ENCODE assay signal across 9 mouse cellular contexts in the genomic region with DNA sequence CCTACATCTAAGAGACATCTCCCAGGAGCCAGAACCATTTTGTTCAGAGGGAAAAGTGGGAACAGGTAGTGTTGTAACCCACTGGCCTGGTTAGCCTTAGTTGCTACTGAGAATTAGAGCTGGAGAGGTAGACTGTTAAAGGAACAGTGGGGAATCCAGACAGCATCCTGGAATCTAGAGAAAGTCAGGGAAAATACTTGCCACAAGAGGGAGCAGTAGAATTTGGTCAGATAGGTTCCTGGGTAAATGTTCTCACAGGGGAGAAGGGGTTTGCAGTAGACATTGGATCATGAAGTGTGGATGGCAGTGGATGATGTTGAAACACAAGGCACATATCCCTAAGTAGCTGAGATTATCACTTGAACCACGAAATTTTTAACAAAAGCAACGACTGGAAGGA.
DNase-seq lines count a peak whose midpoint lies in the region; ATAC-seq and TF ChIP-seq lines count a peak whose summit lies in the region.
"Had no signal": no experiment of that assay in that cellular context is flagged by ENCODE, and none has a peak within 500 bp of the region (broad histone marks: within the 10 kb centered on the region; RNA-seq: fewer than 3 reads in every experiment).

No protein-coding gene starts in this region.

- peaks cover 23% of the 10 kb centered on the region for H3K27me3 ChIP-seq in liver, postnatal 0 days (ENCODE audit: insufficient read depth, low read length)
- peaks cover 39% of the 10 kb centered on the region for H3K27me3 ChIP-seq in liver, embryonic 12.5 days (replicated peaks)
- 0 out of 2 replicates have a peak, but pooled peaks cover 4% of the 10 kb centered on the region for H3K27me3 ChIP-seq in neural tube, embryonic 15.5 days (replicated peaks)

- TF ChIP-seq EP300 in liver, postnatal 0 days (IDR thresholded peaks at IDR 0.05; ENCODE audit: low read depth): no peak

- no peaks in the 10 kb centered on the region for H3K36me3 ChIP-seq in liver, postnatal 0 days (replicated peaks; ENCODE audit: insufficient read depth, low read length)
- no peaks in the 10 kb centered on the region for H3K36me3 ChIP-seq in liver, embryonic 12.5 days
- H3K36me3 ChIP-seq in neural tube, embryonic 15.5 days: no peaks in the 10 kb centered on the region
- H3K36me3 ChIP-seq: lung, embryonic 15.5 days had no signal

- no peak for ATAC-seq in liver, postnatal 0 days
- ATAC-seq in liver, embryonic 12.5 days: no peak
- no peak for ATAC-seq in neural tube, embryonic 15.5 days (ENCODE audit: low FRiP score)

- no peak overlapping the region for H3K9ac ChIP-seq in liver, postnatal 0 days (replicated peaks)
- H3K9ac ChIP-seq in liver, embryonic 12.5 days: no peak overlapping the region
- no peak overlapping the region for H3K9ac ChIP-seq in neural tube, embryonic 15.5 days (replicated peaks)
- H3K9ac ChIP-seq: lung, embryonic 15.5 days had no signal

- DNase-seq in heart, adult 8-10 months (ENCODE audit: low spot score): peak; percentile 44
- DNase-seq in heart, postnatal 14 days: no peak
- DNase-seq in liver, postnatal 0 days: no peak
- peak; percentile 54 for DNase-seq in forelimb bud, embryonic 11.5 days (ENCODE audit: low read depth, low spot score)
- no peak for DNase-seq in thymus, postnatal 4 days
- DNase-seq in adrenal gland, postnatal 4 days (ENCODE audit: low spot score in 2 of 2): no peak

- TF ChIP-seq CTCF in liver, postnatal 0 days (IDR thresholded peaks at IDR 0.05; ENCODE audit: low read depth): peak; percentile 62

- no peak overlapping the region for H3K4me2 ChIP-seq in liver, postnatal 0 days (ENCODE audit: low read depth, low read length)
- H3K4me2 ChIP-seq in liver, embryonic 12.5 days: no peak overlapping the region
- H3K4me2 ChIP-seq in neural tube, embryonic 15.5 days: peak overlapping the region; percentile 84

- WGBS in liver, postnatal 0 days (ENCODE audit: insufficient replicate concordance): 43% methylated on average over 2 of the region's 2 CpGs
- 39% methylated on average over 2 of the region's 2 CpGs for WGBS in liver, embryonic 12.5 days (ENCODE audit: insufficient replicate concordance)
- WGBS in neural tube, embryonic 15.5 days: 38% methylated on average over 2 of the region's 2 CpGs

- no peak overlapping the region for H3K27ac ChIP-seq in liver, postnatal 0 days (ENCODE audit: low read depth)
- no peak overlapping the region for H3K27ac ChIP-seq in liver, embryonic 12.5 days
- no peak overlapping the region for H3K27ac ChIP-seq in neural tube, embryonic 15.5 days (replicated peaks)
- H3K27ac ChIP-seq: lung, embryonic 15.5 days had no signal

- intact Hi-C loops in heart, postnatal 14 days (cut with DNase I): loop anchor here (10.0 kb wide), 2 partner anchors 118 to 192 kb away; no protein-coding TSS in a partner anchor

- no peak overlapping the region for H3K4me3 ChIP-seq in liver, postnatal 0 days (ENCODE audit: low read depth, low read length)
- no peak overlapping the region for H3K4me3 ChIP-seq in liver, embryonic 12.5 days
- H3K4me3 ChIP-seq in neural tube, embryonic 15.5 days (replicated peaks): peak overlapping the region; percentile 67
- H3K4me3 ChIP-seq: lung, embryonic 15.5 days had no signal

- no peaks in the 10 kb centered on the region for H3K4me1 ChIP-seq in liver, postnatal 0 days (ENCODE audit: insufficient read depth)
- H3K4me1 ChIP-seq in liver, embryonic 12.5 days: 0 out of 2 replicates have a peak, but pooled peaks cover 4% of the 10 kb centered on the region
- H3K4me1 ChIP-seq in neural tube, embryonic 15.5 days: peaks cover 35% of the 10 kb centered on the region

- no peaks in the 10 kb centered on the region for H3K9me3 ChIP-seq in liver, postnatal 0 days (ENCODE audit: low read length)
- H3K9me3 ChIP-seq in liver, embryonic 12.5 days (replicated peaks): no peaks in the 10 kb centered on the region
- no peaks in the 10 kb centered on the region for H3K9me3 ChIP-seq in neural tube, embryonic 15.5 days (replicated peaks)
- H3K9me3 ChIP-seq: lung, embryonic 15.5 days had no signal

Comparison
In these comparisons a context has a peak if more than half of its experiments do, and no peak if none do; other contexts are left out.
1. DNase-seq: peak in heart, adult 8-10 months (single experiment) and forelimb bud, embryonic 11.5 days (single experiment); none in heart, postnatal 14 days (0 of 2), liver, postnatal 0 days (single experiment), thymus, postnatal 4 days (single experiment) and adrenal gland, postnatal 4 days (0 of 2).